ENCODE assay signal across 12 mouse cellular contexts in genomic region chr7:90033086-90033485, GRCm38 (mm10). TPM values are rescaled to one million over a fixed set of nuclear protein-coding genes. Genes with fewer than 3 reads are reported as not detected.
A peak's percentile ranks its signal among the peaks of the same experiment; 100 is the strongest.
DNase-seq lines count a peak whose midpoint lies in the region; ATAC-seq and TF ChIP-seq lines count a peak whose summit lies in the region.
"Had no signal": no experiment of that assay in that cellular context is flagged by ENCODE, and none has a peak within 500 bp of the region (broad histone marks: within the 10 kb centered on the region; RNA-seq: fewer than 3 reads in every experiment).

No protein-coding gene starts in this region.

- H3K36me3 ChIP-seq in heart, embryonic 12.5 days: no peaks in the 10 kb centered on the region
- no peaks in the 10 kb centered on the region for H3K36me3 ChIP-seq in liver, adult 2 months (ENCODE audit: control insufficient read depth, insufficient read depth, low read length)
- H3K36me3 ChIP-seq in liver, embryonic 12.5 days: no peaks in the 10 kb centered on the region
- H3K36me3 ChIP-seq in embryonic facial prominence, embryonic 15.5 days: no peaks in the 10 kb centered on the region
- H3K36me3 ChIP-seq: hindbrain, embryonic 10.5 days had no signal

- ATAC-seq in heart, embryonic 12.5 days (ENCODE audit: insufficient number of reproducible peaks, low FRiP score): no peak
- ATAC-seq in liver, embryonic 12.5 days: no peak
- ATAC-seq in embryonic facial prominence, embryonic 15.5 days (ENCODE audit: insufficient number of reproducible peaks, low FRiP score, low TSS enrichment, low read depth): no peak
- ATAC-seq: forebrain, postnatal 0 days had no signal

- H3K4me3 ChIP-seq in heart, embryonic 12.5 days: no peak overlapping the region
- no peak overlapping the region for H3K4me3 ChIP-seq in liver, adult 2 months (ENCODE audit: insufficient read depth, low read depth, low read length)
- no peak overlapping the region for H3K4me3 ChIP-seq in liver, embryonic 12.5 days
- no peak overlapping the region for H3K4me3 ChIP-seq in bone marrow macrophage, adult 2 months (ENCODE audit: insufficient read depth, low read length)
- H3K4me3 ChIP-seq in embryonic facial prominence, embryonic 15.5 days (replicated peaks): no peak overlapping the region
- H3K4me3 ChIP-seq: hindbrain, embryonic 10.5 days had no signal

- peaks cover 40% of the 10 kb centered on the region for H3K4me1 ChIP-seq in heart, embryonic 12.5 days (replicated peaks)
- H3K4me1 ChIP-seq in liver, adult 2 months (ENCODE audit: control insufficient read depth, insufficient read depth, low read length): peaks cover 8% of the 10 kb centered on the region
- H3K4me1 ChIP-seq in liver, embryonic 12.5 days: peaks cover 53% of the 10 kb centered on the region
- H3K4me1 ChIP-seq in bone marrow macrophage, adult 2 months (ENCODE audit: control insufficient read depth, insufficient read depth, low read length): peaks cover 41% of the 10 kb centered on the region
- peaks cover 33% of the 10 kb centered on the region for H3K4me1 ChIP-seq in embryonic facial prominence, embryonic 15.5 days

- no peaks in the 10 kb centered on the region for H3K79me2 ChIP-seq in liver, adult 2 months (ENCODE audit: control insufficient read depth, insufficient read depth, low read length)

- peak overlapping the region; percentile 43 for H3K27ac ChIP-seq in heart, embryonic 12.5 days (ENCODE audit: poor library complexity, severe bottlenecking)
- H3K27ac ChIP-seq in liver, adult 2 months (replicated peaks; ENCODE audit: insufficient read depth, low read depth, low read length): 0 out of 2 replicates have a peak overlapping the region, but pooled peaks have one; percentile 18
- H3K27ac ChIP-seq in liver, embryonic 12.5 days: no peak overlapping the region
- peak overlapping the region; percentile 66 for H3K27ac ChIP-seq in bone marrow macrophage, adult 2 months (ENCODE audit: insufficient read depth, low read depth, low read length)
- peak overlapping the region; percentile 45; the same call in 1 of the 2 replicates for H3K27ac ChIP-seq in embryonic facial prominence, embryonic 15.5 days (replicated peaks)
- H3K27ac ChIP-seq: hindbrain, embryonic 10.5 days had no signal

- no peaks in the 10 kb centered on the region for H3K27me3 ChIP-seq in heart, embryonic 12.5 days (replicated peaks)
- no peaks in the 10 kb centered on the region for H3K27me3 ChIP-seq in liver, adult 2 months (ENCODE audit: control insufficient read depth, insufficient read depth, low read length)
- peaks cover 26% of the 10 kb centered on the region for H3K27me3 ChIP-seq in liver, embryonic 12.5 days (replicated peaks)
- no peaks in the 10 kb centered on the region for H3K27me3 ChIP-seq in embryonic facial prominence, embryonic 15.5 days

- 78% methylated on average over 2 of the region's 2 CpGs for WGBS in heart, embryonic 12.5 days
- 96% methylated on average over 2 of the region's 2 CpGs for WGBS in liver, adult 2 months
- 91% methylated on average over 2 of the region's 2 CpGs for WGBS in liver, embryonic 12.5 days (ENCODE audit: insufficient replicate concordance)
- WGBS in embryonic facial prominence, embryonic 15.5 days: 96% methylated on average over 2 of the region's 2 CpGs

- no peak for DNase-seq in heart, adult 9 months (ENCODE audit: low spot score in 2 of 2)
- no peak for DNase-seq in liver, adult 2 months (ENCODE audit: extremely low read depth, low read depth, low spot score)
- no peak for DNase-seq in retina, postnatal 1 day
- DNase-seq: cerebellum, adult 2 months; forebrain, postnatal 0 days; gastrocnemius, postnatal 10 days; midbrain, embryonic 14.5 days had no signal

- no peak overlapping the region for H3K9ac ChIP-seq in heart, embryonic 12.5 days
- no peak overlapping the region for H3K9ac ChIP-seq in liver, adult 2 months (ENCODE audit: low read depth, low read length)
- H3K9ac ChIP-seq in liver, embryonic 12.5 days: no peak overlapping the region
- no peak overlapping the region for H3K9ac ChIP-seq in embryonic facial prominence, embryonic 15.5 days
- H3K9ac ChIP-seq: forebrain, postnatal 0 days had no signal

- H3K4me2 ChIP-seq in heart, embryonic 12.5 days: no peak overlapping the region
- no peak overlapping the region for H3K4me2 ChIP-seq in liver, embryonic 12.5 days
- no peak overlapping the region for H3K4me2 ChIP-seq in embryonic facial prominence, embryonic 15.5 days (replicated peaks)

- H3K9me3 ChIP-seq in heart, embryonic 12.5 days (replicated peaks): no peaks in the 10 kb centered on the region
- H3K9me3 ChIP-seq in liver, embryonic 12.5 days (replicated peaks): no peaks in the 10 kb centered on the region
- no peaks in the 10 kb centered on the region for H3K9me3 ChIP-seq in embryonic facial prominence, embryonic 15.5 days (replicated peaks)
- H3K9me3 ChIP-seq: hindbrain, embryonic 10.5 days had no signal

- TF ChIP-seq CTCF in liver, adult 2 months (IDR thresholded peaks at IDR 0.05; ENCODE audit: low read depth, low read length): no peak
- TF ChIP-seq CTCF in bone marrow macrophage, adult 2 months (IDR thresholded peaks at IDR 0.05; ENCODE audit: low read depth, low read length): no peak

- no peak for TF ChIP-seq POLR2A in liver, adult 2 months (IDR thresholded peaks at IDR 0.05; ENCODE audit: extremely low read depth, insufficient read depth, low read length)
- TF ChIP-seq POLR2A in bone marrow macrophage, adult 2 months (IDR thresholded peaks at IDR 0.05; ENCODE audit: borderline replicate concordance, low read depth, low read length): no peak

RNA-seq across cellular contexts. Expression of gene Eed, which starts 52.3 kb away (rescaled TPM):
- polyA plus RNA-seq in heart, embryonic 12.5 days (2016; fragmentation: Nextera tagmentation; extraction: Ambion mirVana): 51.3 and 51.9 TPM in 2 replicates
- 30.7 and 43.5 TPM in 2 replicates for total RNA-seq in liver, adult 2 months (2014; rRNA removed)
- 10.7 and 16.1 TPM in 2 replicates for polyA plus RNA-seq in liver, adult 2 months (2012; rRNA removed)
- polyA plus RNA-seq in liver, embryonic 12.5 days (2016; fragmentation: Nextera tagmentation; extraction: Ambion mirVana): 58.1 and 61.5 TPM in 2 replicates
- polyA plus RNA-seq in bone marrow macrophage, adult 2 months (2012; ENCODE audit: insufficient read depth, insufficient read length, missing spikeins): 71.9 and 74.8 TPM in 2 replicates
- polyA plus RNA-seq in embryonic facial prominence, embryonic 15.5 days (2015; fragmentation: Nextera tagmentation; extraction: Ambion mirVana): 64.2 and 73.2 TPM in 2 replicates
